8 mouse cellular contexts compared by ENCODE assay signal in genomic region chr12:75818453-75819434, GRCm38 (mm10). TPM values are rescaled to one million over a fixed set of nuclear protein-coding genes. Genes with fewer than 3 reads are reported as not detected.
DNase-seq lines count a peak whose midpoint lies in the region; ATAC-seq lines count a peak whose summit lies in the region.

No protein-coding gene starts in this region.

- H3K4me1 ChIP-seq in hindbrain, embryonic 12.5 days, result peaks cover 34% of the 10 kb centered on the region

- peak overlapping the region; percentile 84 for H3K9ac ChIP-seq in hindbrain, embryonic 12.5 days

- WGBS in hindbrain, embryonic 12.5 days, result under 1% methylated on average over 75 of the region's 93 CpGs

- peak overlapping the region; percentile 81 for H3K4me3 ChIP-seq in hindbrain, embryonic 12.5 days

- no peaks in the 10 kb centered on the region for H3K36me3 ChIP-seq in hindbrain, embryonic 12.5 days

- no peaks in the 10 kb centered on the region for H3K27me3 ChIP-seq in hindbrain, embryonic 12.5 days

- peak; percentile 18 for DNase-seq in T-cell, adult 2 months (ENCODE audit: low spot score)
- peak; percentile 54 for DNase-seq in cerebellum, adult 9-11 months
- DNase-seq in frontal cortex, postnatal 36 days (ENCODE audit: low spot score in 2 of 2), result peak; percentile 33 to 41
- peak; percentile 11 for DNase-seq in left cerebral cortex, adult 11 months (ENCODE audit: low spot score)
- DNase-seq in lung, postnatal 36 days, result peak; percentile 88
- peak; percentile 48 for DNase-seq in retina, postnatal 7 days (ENCODE audit: low read depth, low spot score)
- DNase-seq in urinary bladder, postnatal 25 days (ENCODE audit: low spot score), result peak; percentile 64

- no peaks in the 10 kb centered on the region for H3K9me3 ChIP-seq in hindbrain, embryonic 12.5 days (replicated peaks)

- ATAC-seq in hindbrain, embryonic 12.5 days (ENCODE audit: low FRiP score), result peak; percentile 85

- peak overlapping the region; percentile 72 for H3K4me2 ChIP-seq in hindbrain, embryonic 12.5 days (replicated peaks)

- peak overlapping the region; percentile 82 for H3K27ac ChIP-seq in hindbrain, embryonic 12.5 days

RNA-seq across cellular contexts. Expression of gene Syne2, which starts 0.8 kb away (rescaled TPM):
- polyA plus RNA-seq in hindbrain, embryonic 12.5 days (2016; fragmentation: Nextera tagmentation; extraction: Ambion mirVana), result 92.8 and 97.9 TPM in 2 replicates

Comparison
In these comparisons a context has a peak if more than half of its experiments do, and no peak if none do; other contexts are left out.
1. Peak in every context shown above with its lines: DNase-seq, ATAC-seq, H3K4me3 ChIP-seq and H3K27ac ChIP-seq.
2. DNase-seq: peak in every context shown above with its lines; median percentile 88 in lung, postnatal 36 days; 64 in urinary bladder, postnatal 25 days; 54 in cerebellum, adult 9-11 months; 48 in retina, postnatal 7 days; 37 in frontal cortex, postnatal 36 days; 18 in T-cell, adult 2 months; 11 in left cerebral cortex, adult 11 months.